Comparison of ENCODE assay signal across 9 mouse cellular contexts in the genomic region with DNA sequence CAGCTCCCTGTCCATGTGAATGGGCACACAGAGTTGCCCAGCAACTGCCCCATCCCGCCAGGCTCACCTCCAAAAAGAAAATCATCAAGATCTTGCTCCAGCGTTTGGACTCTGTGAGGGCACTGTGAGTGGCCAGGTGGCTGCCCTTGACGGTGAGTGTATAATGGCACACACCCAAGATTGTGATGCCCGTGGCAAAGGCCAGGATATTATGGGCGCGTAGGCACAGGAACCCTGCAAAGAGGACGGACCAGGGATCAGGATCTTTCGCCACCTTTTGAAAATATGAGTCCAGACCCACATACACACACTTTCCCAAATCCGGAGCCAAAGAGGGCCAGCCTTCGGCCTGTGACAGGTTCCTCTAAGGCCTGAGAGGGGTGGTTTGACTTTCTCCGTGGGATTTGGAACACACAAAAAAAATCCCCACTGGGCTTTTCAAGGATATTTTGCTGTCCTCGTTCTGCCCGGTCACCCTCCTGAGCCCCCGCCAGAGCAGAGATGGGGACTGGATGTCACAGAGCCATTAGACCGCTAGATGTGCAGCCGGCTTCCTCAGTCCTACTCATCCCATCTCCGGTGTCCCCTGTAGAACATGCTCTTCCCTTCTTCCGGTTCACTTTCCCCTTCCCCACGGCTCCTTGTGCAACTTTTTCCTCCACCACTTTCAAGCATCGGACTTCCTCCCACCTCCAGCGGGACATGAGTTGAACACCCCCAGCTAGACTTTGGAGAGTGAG. TPM values are rescaled to one million over a fixed set of nuclear protein-coding genes. Genes with fewer than 3 reads are reported as not detected.
A peak's percentile ranks its signal among the peaks of the same experiment; 100 is the strongest.
DNase-seq lines count a peak whose midpoint lies in the region; ATAC-seq and TF ChIP-seq lines count a peak whose summit lies in the region.
"Had no signal": no experiment of that assay in that cellular context is flagged by ENCODE, and none has a peak within 500 bp of the region (broad histone marks: within the 10 kb centered on the region; RNA-seq: fewer than 3 reads in every experiment).

No protein-coding gene starts in this region.

- TF ChIP-seq POLR2A in cerebellum, adult 2 months (IDR thresholded peaks at IDR 0.05; ENCODE audit: borderline replicate concordance, insufficient read depth, low read length), result no peak

- intact Hi-C loops in heart, postnatal 14 days (cut with DNase I), result no loop called here
- intact Hi-C loops in left cerebral cortex, postnatal 4 days (cut with DNase I), result no loop called here

- peaks cover 12% of the 10 kb centered on the region for H3K27me3 ChIP-seq in heart, embryonic 14.5 days (ENCODE audit: control insufficient read depth, insufficient read depth, low read length)
- no peaks in the 10 kb centered on the region for H3K27me3 ChIP-seq in cerebellum, adult 2 months (ENCODE audit: control insufficient read depth, insufficient read depth, low read length)
- H3K27me3 ChIP-seq in hindbrain, embryonic 12.5 days, result peaks cover 37% of the 10 kb centered on the region
- H3K27me3 ChIP-seq in liver, embryonic 16.5 days (ENCODE audit: control insufficient read depth, insufficient read depth, low read depth, low read length), result peaks cover 15% of the 10 kb centered on the region; the same call in 1 of the 2 replicates

- peaks cover 11 to 12% of the 10 kb centered on the region in 2 experiments; a peak in 3 of 4 replicates for H3K4me1 ChIP-seq in heart, embryonic 14.5 days (ENCODE audit: control insufficient read depth in 2 of 2, insufficient read depth in 2 of 2, low read length in 2 of 2)
- H3K4me1 ChIP-seq in cerebellum, adult 2 months (ENCODE audit: control insufficient read depth, insufficient read depth, low read length), result peaks cover 15% of the 10 kb centered on the region
- peaks cover 6% of the 10 kb centered on the region; the same call in 1 of the 2 replicates for H3K4me1 ChIP-seq in hindbrain, embryonic 12.5 days
- peaks cover 2% of the 10 kb centered on the region for H3K4me1 ChIP-seq in liver, embryonic 16.5 days (ENCODE audit: control insufficient read depth, low read depth, low read length)

- H3K36me3 ChIP-seq in heart, embryonic 14.5 days (ENCODE audit: control insufficient read depth, insufficient read depth, low read length), result no peaks in the 10 kb centered on the region
- no peaks in the 10 kb centered on the region for H3K36me3 ChIP-seq in hindbrain, embryonic 12.5 days
- H3K36me3 ChIP-seq in liver, embryonic 16.5 days (ENCODE audit: control insufficient read depth, insufficient read depth), result no peaks in the 10 kb centered on the region; the same call in 1 of the 2 replicates

- H3K4me2 ChIP-seq in heart, embryonic 14.5 days (ENCODE audit: low read length), result peak overlapping the region; percentile 83
- H3K4me2 ChIP-seq in hindbrain, embryonic 12.5 days (replicated peaks), result peak overlapping the region; percentile 90
- peak overlapping the region; percentile 49 for H3K4me2 ChIP-seq in liver, embryonic 16.5 days (ENCODE audit: low read depth, low read length)

- ATAC-seq in heart, embryonic 14.5 days (ENCODE audit: insufficient number of reproducible peaks, insufficient read depth, low FRiP score, low read depth), result no peak
- no peak for ATAC-seq in hindbrain, embryonic 12.5 days (ENCODE audit: low FRiP score)
- ATAC-seq in liver, embryonic 16.5 days (ENCODE audit: low read depth), result no peak

- H3K9ac ChIP-seq in heart, embryonic 14.5 days (ENCODE audit: low read length), result peak overlapping the region; percentile 56
- peak overlapping the region; percentile 62 for H3K9ac ChIP-seq in hindbrain, embryonic 12.5 days
- H3K9ac ChIP-seq in liver, embryonic 16.5 days (ENCODE audit: low read depth, low read length), result peak overlapping the region; percentile 57

- 55% methylated on average over 21 of the region's 21 CpGs for WGBS in heart, embryonic 14.5 days
- WGBS in cerebellum, adult 2 months, result 5% methylated on average over 21 of the region's 21 CpGs
- WGBS in hindbrain, embryonic 12.5 days, result 53% methylated on average over 21 of the region's 21 CpGs
- 48% methylated on average over 21 of the region's 21 CpGs for WGBS in liver, embryonic 16.5 days (ENCODE audit: insufficient replicate concordance)

- TF ChIP-seq CTCF in cerebellum, adult 2 months (IDR thresholded peaks at IDR 0.05; ENCODE audit: borderline replicate concordance, insufficient read depth, low read depth, low read length), result no peak

- DNase-seq in heart, postnatal 14 days, result no peak
- peak; percentile 80 to 85 for DNase-seq in cerebellum, adult 2 months
- DNase-seq in adipocyte (ENCODE audit: low spot score), result no peak
- DNase-seq in left cerebral cortex, postnatal 4 days, result no peak
- no peak for DNase-seq in thymus, postnatal 25 days

- no peak overlapping the region for H3K27ac ChIP-seq in heart, embryonic 14.5 days (replicated peaks in 1 of 2; ENCODE audit: control insufficient read depth in 1 of 2, insufficient read depth in 1 of 2, low read depth in 2 of 2, low read length in 2 of 2)
- peak overlapping the region; percentile 37 for H3K27ac ChIP-seq in cerebellum, adult 2 months (ENCODE audit: insufficient read depth, low read length)
- H3K27ac ChIP-seq in hindbrain, embryonic 12.5 days, result no peak overlapping the region
- peak overlapping the region; percentile 50 for H3K27ac ChIP-seq in liver, embryonic 16.5 days (ENCODE audit: low read length)

- H3K9me3 ChIP-seq in heart, embryonic 14.5 days (ENCODE audit: control insufficient read depth, low read length), result no peaks in the 10 kb centered on the region
- H3K9me3 ChIP-seq in hindbrain, embryonic 12.5 days (replicated peaks), result no peaks in the 10 kb centered on the region
- H3K9me3 ChIP-seq in liver, embryonic 16.5 days (replicated peaks; ENCODE audit: control insufficient read depth, low read length), result no peaks in the 10 kb centered on the region

- H3K4me3 ChIP-seq in heart, embryonic 14.5 days (ENCODE audit: control insufficient read depth in 1 of 2, insufficient read depth in 1 of 2, low read depth in 1 of 2, low read length in 2 of 2), result peak overlapping the region; percentile 40 to 42
- peak overlapping the region; percentile 43 for H3K4me3 ChIP-seq in cerebellum, adult 2 months (replicated peaks; ENCODE audit: insufficient read depth, low read depth, low read length)
- H3K4me3 ChIP-seq in hindbrain, embryonic 12.5 days, result peak overlapping the region; percentile 46
- H3K4me3 ChIP-seq in liver, embryonic 16.5 days (ENCODE audit: low read depth, low read length), result peak overlapping the region; percentile 55
- H3K4me3 ChIP-seq: myocyte had no signal

RNA-seq across cellular contexts. Expression of gene Fads6, which starts 0.8 kb away (rescaled TPM):
- polyA plus RNA-seq in heart, embryonic 14.5 days (2014; fragmentation: Nextera tagmentation; extraction: Ambion mirVana), result 0.94 and 1.2 TPM in 2 replicates
- total RNA-seq in heart, postnatal 14 days (2021), result 1 to 10 TPM; 1.2 to 1.3 TPM
- polyA plus RNA-seq in cerebellum, adult 2 months (2012; rRNA removed), result 57.3 and 63.7 TPM in 2 replicates
- 0.13 and 0.25 TPM in 2 replicates for polyA plus RNA-seq in hindbrain, embryonic 12.5 days (2016; fragmentation: Nextera tagmentation; extraction: Ambion mirVana)
- 4.4 and 4.5 TPM in 2 replicates for polyA plus RNA-seq in liver, embryonic 16.5 days (2015; fragmentation: Nextera tagmentation; extraction: Ambion mirVana)
- total RNA-seq in left cerebral cortex, postnatal 4 days (2021), result 1 to 10 TPM; 2.9 to 4.1 TPM

RNA-seq across cellular contexts. Expression of gene Otop2, which starts 10.3 kb away (rescaled TPM):
- polyA plus RNA-seq in heart, embryonic 14.5 days (2014; fragmentation: Nextera tagmentation; extraction: Ambion mirVana), result not detected in 2 replicates
- total RNA-seq in heart, postnatal 14 days (2021), result not detected
- 0.65 and 0.97 TPM in 2 replicates for polyA plus RNA-seq in cerebellum, adult 2 months (2012; rRNA removed)
- not detected in 2 replicates for polyA plus RNA-seq in hindbrain, embryonic 12.5 days (2016; fragmentation: Nextera tagmentation; extraction: Ambion mirVana)
- not detected in 2 replicates for polyA plus RNA-seq in liver, embryonic 16.5 days (2015; fragmentation: Nextera tagmentation; extraction: Ambion mirVana)
- not detected for total RNA-seq in left cerebral cortex, postnatal 4 days (2021)

RNA-seq across cellular contexts. Expression of gene Fdxr, which starts 19.8 kb away (rescaled TPM):
- 9.3 and 9.4 TPM in 2 replicates for polyA plus RNA-seq in heart, embryonic 14.5 days (2014; fragmentation: Nextera tagmentation; extraction: Ambion mirVana)
- 1 to 10 TPM; 7.0 to 7.5 TPM for total RNA-seq in heart, postnatal 14 days (2021)
- 53.5 and 56.8 TPM in 2 replicates for polyA plus RNA-seq in cerebellum, adult 2 months (2012; rRNA removed)
- 15.4 and 18.0 TPM in 2 replicates for polyA plus RNA-seq in hindbrain, embryonic 12.5 days (2016; fragmentation: Nextera tagmentation; extraction: Ambion mirVana)
- polyA plus RNA-seq in liver, embryonic 16.5 days (2015; fragmentation: Nextera tagmentation; extraction: Ambion mirVana), result 19.5 and 21.7 TPM in 2 replicates
- 10 to 100 TPM; 24.4 to 25.8 TPM for total RNA-seq in left cerebral cortex, postnatal 4 days (2021)

RNA-seq across cellular contexts. Expression of gene Ush1g, which starts 25.2 kb away (rescaled TPM):
- 0.05 TPM in 1 of 2 replicates, not detected in the other for polyA plus RNA-seq in heart, embryonic 14.5 days (2014; fragmentation: Nextera tagmentation; extraction: Ambion mirVana)
- under 1 TPM in 1 of 2 experiments, not detected in 1; 0.14 TPM for total RNA-seq in heart, postnatal 14 days (2021)
- 1.4 TPM in 2 replicates for polyA plus RNA-seq in cerebellum, adult 2 months (2012; rRNA removed)
- not detected in 2 replicates for polyA plus RNA-seq in hindbrain, embryonic 12.5 days (2016; fragmentation: Nextera tagmentation; extraction: Ambion mirVana)
- 0.09 and 0.13 TPM in 2 replicates for polyA plus RNA-seq in liver, embryonic 16.5 days (2015; fragmentation: Nextera tagmentation; extraction: Ambion mirVana)
- total RNA-seq in left cerebral cortex, postnatal 4 days (2021), result under 1 TPM in 1 of 2 experiments, not detected in 1; 0.24 TPM

RNA-seq across cellular contexts. Expression of gene Grin2c, which starts 29.6 kb away (rescaled TPM):
- 0.15 TPM in 1 of 2 replicates, not detected in the other for polyA plus RNA-seq in heart, embryonic 14.5 days (2014; fragmentation: Nextera tagmentation; extraction: Ambion mirVana)
- under 1 TPM; 0.10 to 0.15 TPM for total RNA-seq in heart, postnatal 14 days (2021)
- polyA plus RNA-seq in cerebellum, adult 2 months (2012; rRNA removed), result 249 and 283 TPM in 2 replicates
- 0.21 and 0.57 TPM in 2 replicates for polyA plus RNA-seq in hindbrain, embryonic 12.5 days (2016; fragmentation: Nextera tagmentation; extraction: Ambion mirVana)
- 0.05 and 0.09 TPM in 2 replicates for polyA plus RNA-seq in liver, embryonic 16.5 days (2015; fragmentation: Nextera tagmentation; extraction: Ambion mirVana)
- total RNA-seq in left cerebral cortex, postnatal 4 days (2021), result 1 to 10 TPM; 1.4 to 2.0 TPM
- polyA plus RNA-seq: myocyte had no signal

Comparison
In these comparisons a context has a peak if more than half of its experiments do, and no peak if none do; other contexts are left out.
1. H3K27ac ChIP-seq: peak in cerebellum, adult 2 months (single experiment) and liver, embryonic 16.5 days (single experiment); none in heart, embryonic 14.5 days (0 of 2) and hindbrain, embryonic 12.5 days (single experiment).
2. DNase-seq: peak in cerebellum, adult 2 months (2 of 2); none in heart, postnatal 14 days (0 of 2), adipocyte (single experiment), left cerebral cortex, postnatal 4 days (single experiment) and thymus, postnatal 25 days (single experiment).
3. RNA of gene Fads6, which starts 0.8 kb away (polyA plus RNA-seq): 57.3 to 63.7 TPM in cerebellum, adult 2 months; 4.4 to 4.5 TPM in liver, embryonic 16.5 days, 0.94 to 1.2 TPM in heart, embryonic 14.5 days and 0.13 to 0.25 TPM in hindbrain, embryonic 12.5 days; every median in the first group is over 10 times any median in the second.
4. Peak in every context shown above with its lines, with median percentiles within 50 percentile points of each other: H3K4me2 ChIP-seq, H3K4me3 ChIP-seq and H3K9ac ChIP-seq.